Mouse (Mus musculus): ENCODE results near the gene Lpo. TPM values are rescaled to one million over a fixed set of nuclear protein-coding genes. Genes with fewer than 3 reads are reported as not detected.
"Not testable (repeated sequence)": the region's sequence is repeated elsewhere in the genome, so short reads cannot be mapped to it uniquely, and the experiment has no call there.

The Lpo gene
- total RNA-seq (2021), result not detected
- long read RNA-seq, experiment 1, result 0 reads
- long read RNA-seq, experiment 2, result 0 reads

GRCm38 (mm10) chr11:87828239-87828900 lies at the start of gene Lpo:
Gene Lpo, minus strand, starts transcription at chr11:87828289.
- DNase-seq (ENCODE audit: low spot score in 2 of 2), result no peak

DNA sequence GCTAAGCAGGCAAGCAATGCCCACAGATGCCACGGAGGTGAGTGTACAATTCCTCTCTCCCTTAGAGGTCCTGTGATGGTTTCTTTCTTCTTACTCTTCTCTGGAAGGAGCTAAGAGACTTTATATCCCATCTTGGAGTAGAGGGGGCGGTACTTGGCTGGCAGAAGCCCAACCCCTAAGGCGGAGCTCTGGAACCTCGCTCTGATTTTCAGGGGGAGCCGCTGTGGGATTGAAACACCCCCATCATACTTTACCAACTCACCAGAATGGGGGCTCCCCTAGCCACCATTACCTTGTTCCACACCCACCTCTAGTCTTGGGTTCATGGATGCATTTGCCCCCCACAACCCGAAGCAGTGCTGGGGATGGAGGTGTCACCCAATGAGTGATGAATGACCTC lies 47.3 kb upstream of the Lpo start, which contains the start of gene Epx:
Epx (minus strand) TSS at position 101 of the 400 bp plus-strand sequence.
- no peak for DNase-seq (ENCODE audit: low spot score in 2 of 2)

- DNase-seq (ENCODE audit: low spot score in 2 of 2), result no peak
Measured at GRCm38 (mm10) chr11:87871766-87872165, 43.7 kb upstream of the Lpo start.

- DNase-seq (ENCODE audit: low spot score in 2 of 2), result no peak
Measured at GRCm38 (mm10) chr11:87870096-87870495, 42.0 kb upstream of the Lpo start.

GRCm38 (mm10) chr11:87866891-87867290 lies 38.8 kb upstream of the Lpo start:
- DNase-seq (ENCODE audit: low spot score in 2 of 2), result not testable (repeated sequence)

DNA sequence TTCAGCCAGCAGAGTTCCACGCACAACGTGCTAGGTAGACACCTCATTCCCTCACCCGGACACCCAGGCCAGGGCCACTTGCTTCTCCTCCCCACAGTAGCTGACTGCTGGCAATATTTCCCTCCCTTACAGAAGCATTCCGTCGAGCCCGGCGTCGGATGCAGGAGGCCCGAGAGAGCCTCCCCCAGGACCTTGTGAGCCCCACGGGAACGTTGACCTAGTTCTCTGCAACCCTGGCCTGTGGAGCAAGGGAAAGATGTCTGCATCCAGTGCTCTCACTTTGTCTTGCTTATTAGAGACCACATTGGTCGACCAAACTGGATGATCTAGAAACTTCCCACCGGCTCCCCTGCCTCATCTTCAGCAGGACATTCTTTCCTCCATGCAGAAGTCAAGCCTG lies 34.7 kb upstream of the Lpo start:
- no peak for DNase-seq (ENCODE audit: low spot score in 2 of 2)

DNA sequence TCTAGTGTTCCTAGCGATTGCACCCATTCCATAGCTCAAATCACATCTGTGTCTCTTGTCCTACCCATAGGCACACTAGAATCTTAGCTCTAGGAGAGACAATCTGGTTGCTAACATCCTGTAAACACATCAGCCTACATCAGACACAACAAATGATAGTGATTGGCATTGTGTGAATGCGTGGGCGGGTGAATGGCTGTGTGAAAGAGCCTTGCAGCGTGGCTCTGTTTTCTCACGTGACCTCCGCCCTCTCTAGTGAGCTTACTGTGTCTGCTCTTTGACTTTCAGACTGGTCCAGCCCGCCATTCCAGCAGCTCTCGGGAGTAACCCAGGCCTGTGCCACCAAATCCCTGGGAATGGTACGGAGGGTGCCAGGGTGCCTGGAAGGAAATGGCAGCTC lies 32.3 kb upstream of the Lpo start:
- DNase-seq (ENCODE audit: low spot score in 2 of 2), result no peak

- DNase-seq (ENCODE audit: low spot score in 2 of 2), result no peak
Measured at GRCm38 (mm10) chr11:87859273-87859672, 31.2 kb upstream of the Lpo start.

- DNase-seq (ENCODE audit: low spot score in 2 of 2), result no peak
Measured at GRCm38 (mm10) chr11:87854550-87854949, 26.5 kb upstream of the Lpo start.

DNA sequence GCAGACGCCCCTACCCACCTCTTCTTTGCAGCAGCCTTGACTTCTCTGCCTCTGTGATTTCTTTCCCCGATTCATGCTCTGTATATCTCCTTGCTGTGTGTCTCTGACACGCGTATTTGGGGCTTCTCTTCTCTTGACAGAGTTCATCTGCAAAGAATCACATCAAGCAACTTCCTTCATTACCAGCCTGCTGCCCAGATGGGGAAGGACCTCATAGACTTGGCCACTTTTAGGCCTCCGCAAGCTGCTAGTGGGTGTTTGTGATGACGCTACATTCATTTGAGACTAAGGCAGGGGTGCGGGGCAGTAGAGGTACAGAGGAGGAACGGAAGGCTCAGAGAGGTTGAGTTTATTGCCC lies 25.5 kb upstream of the Lpo start:
- no peak for DNase-seq (ENCODE audit: low spot score in 2 of 2)

DNA sequence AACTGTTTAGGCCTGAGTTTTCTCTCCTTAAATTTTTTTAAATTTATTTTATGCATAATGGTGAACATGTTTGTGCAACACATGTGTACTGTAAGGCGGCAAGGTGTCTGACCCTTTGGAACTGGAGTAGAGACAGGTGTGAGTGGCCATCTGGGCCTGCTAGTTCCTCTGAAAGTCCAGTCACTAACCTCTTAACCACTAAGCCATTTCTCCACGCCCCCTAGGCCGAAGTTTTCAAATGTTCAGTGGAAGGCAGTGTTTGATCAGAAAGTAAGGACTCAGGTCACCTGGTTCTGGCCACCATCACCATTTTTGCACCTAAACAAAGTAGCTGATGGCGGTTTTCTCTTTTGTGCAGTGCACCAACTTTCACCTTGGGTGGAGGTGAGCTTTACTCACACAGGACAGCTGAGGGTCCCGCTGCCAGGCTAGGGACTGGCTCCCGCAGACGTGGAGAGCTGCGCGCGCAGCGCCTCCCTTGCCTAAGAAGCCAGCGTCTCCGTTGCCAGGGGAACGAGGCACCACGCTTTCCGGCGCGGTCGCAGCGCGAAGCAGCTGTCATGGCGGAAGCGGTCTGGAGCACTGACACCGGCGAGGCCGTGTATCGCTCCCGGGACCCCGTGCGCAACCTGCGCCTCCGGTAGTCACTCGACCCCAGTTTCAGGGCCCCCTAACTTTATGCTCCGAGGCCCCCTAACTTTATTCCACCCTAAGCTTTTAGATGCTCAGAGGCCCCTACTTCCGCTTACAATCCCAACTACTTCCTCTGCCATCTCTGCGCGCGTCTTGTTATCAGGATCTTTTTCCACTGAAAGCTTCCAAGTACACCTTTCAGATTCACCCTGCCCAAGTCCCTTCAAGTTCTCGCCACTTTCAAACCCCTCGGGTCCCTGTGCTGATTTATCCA lies 24.9 kb upstream of the Lpo start, which contains the start of gene Mks1:
Mks1 (plus strand) TSS at position 526 of the 907 bp plus-strand sequence.
- peak; percentile 81 to 92 for DNase-seq (ENCODE audit: low spot score in 2 of 2)

GRCm38 (mm10) chr11:87847884-87848283 lies 19.8 kb upstream of the Lpo start:
- DNase-seq (ENCODE audit: low spot score in 2 of 2), result no peak

DNA sequence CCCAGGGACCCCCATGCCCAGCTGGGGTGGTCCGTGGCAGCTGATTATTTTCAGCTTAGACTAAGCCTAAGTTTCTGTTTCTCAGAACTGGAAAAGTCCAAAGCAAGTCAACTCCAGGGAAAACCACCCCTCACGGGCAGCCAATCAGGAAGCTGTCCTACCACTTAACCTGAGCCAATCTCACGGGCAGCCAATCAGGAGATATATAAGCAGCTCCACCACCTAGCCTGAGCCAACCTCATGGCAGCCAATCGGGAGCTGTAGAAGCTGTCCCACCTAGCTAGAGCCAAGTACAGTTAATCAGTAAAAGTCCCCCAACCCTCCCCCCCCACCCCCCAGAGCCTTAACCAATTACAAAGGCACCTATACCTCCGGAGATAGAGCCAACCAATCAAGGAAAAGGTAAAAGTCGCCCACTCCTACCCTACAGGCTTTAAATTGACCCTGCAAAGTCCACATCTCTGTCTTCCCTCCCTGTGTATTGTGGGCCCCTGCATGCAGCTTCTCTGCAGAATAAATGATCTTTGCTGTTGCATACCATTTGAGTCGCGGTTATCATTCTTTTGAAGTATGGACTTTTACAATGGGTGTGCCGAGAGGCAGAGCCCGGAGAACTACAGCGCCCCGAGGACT lies 19.0 kb upstream of the Lpo start:
- DNase-seq (ENCODE audit: low spot score in 2 of 2), result no peak

GRCm38 (mm10) chr11:87841436-87841835 lies 13.3 kb upstream of the Lpo start:
- no peak for DNase-seq (ENCODE audit: low spot score in 2 of 2)

GRCm38 (mm10) chr11:87840676-87841075 lies 12.6 kb upstream of the Lpo start:
- DNase-seq (ENCODE audit: low spot score in 2 of 2), result no peak

DNA sequence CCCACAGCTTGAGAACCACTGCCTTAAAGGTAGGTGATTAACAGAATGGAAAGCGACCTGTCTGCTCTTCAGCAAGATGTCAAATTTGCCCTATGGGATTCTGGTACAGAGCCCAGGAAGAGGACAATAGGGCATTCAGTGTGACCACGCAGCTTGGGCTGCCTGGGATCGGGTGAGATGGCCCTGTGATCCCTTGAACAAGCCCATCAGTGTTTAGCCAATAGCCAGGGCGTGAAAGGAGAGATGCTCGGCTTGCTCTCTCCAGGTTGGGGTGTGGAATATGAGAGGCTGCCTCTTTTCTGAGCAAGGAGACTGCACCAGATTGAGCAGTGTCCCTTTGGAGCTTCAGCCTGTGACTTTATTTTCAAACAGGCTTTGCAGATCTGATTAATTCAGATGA lies 6.6 kb downstream of the Lpo start:
- no peak for DNase-seq (ENCODE audit: low spot score in 2 of 2)

- DNase-seq (ENCODE audit: low spot score in 2 of 2), result no peak
Measured at GRCm38 (mm10) chr11:87817443-87817773, 10.7 kb downstream of the Lpo start.

GRCm38 (mm10) chr11:87816707-87817442 lies 11.2 kb downstream of the Lpo start:
- peak in 1 of 2 experiments; percentile 31 for DNase-seq (ENCODE audit: low spot score in 2 of 2)

GRCm38 (mm10) chr11:87814831-87815230 lies 13.3 kb downstream of the Lpo start:
- DNase-seq (ENCODE audit: low spot score in 2 of 2), result no peak

- no peak for DNase-seq (ENCODE audit: low spot score in 2 of 2)
Measured at GRCm38 (mm10) chr11:87811396-87811795, 16.7 kb downstream of the Lpo start.

- no peak for DNase-seq (ENCODE audit: low spot score in 2 of 2)
Measured at GRCm38 (mm10) chr11:87808236-87808635, 19.9 kb downstream of the Lpo start.

All from gastrocnemius, postnatal 4 days (tissue).